Mouse (Mus musculus): ENCODE data around the gene Hnf1a.

Gene Hnf1a

DNA sequence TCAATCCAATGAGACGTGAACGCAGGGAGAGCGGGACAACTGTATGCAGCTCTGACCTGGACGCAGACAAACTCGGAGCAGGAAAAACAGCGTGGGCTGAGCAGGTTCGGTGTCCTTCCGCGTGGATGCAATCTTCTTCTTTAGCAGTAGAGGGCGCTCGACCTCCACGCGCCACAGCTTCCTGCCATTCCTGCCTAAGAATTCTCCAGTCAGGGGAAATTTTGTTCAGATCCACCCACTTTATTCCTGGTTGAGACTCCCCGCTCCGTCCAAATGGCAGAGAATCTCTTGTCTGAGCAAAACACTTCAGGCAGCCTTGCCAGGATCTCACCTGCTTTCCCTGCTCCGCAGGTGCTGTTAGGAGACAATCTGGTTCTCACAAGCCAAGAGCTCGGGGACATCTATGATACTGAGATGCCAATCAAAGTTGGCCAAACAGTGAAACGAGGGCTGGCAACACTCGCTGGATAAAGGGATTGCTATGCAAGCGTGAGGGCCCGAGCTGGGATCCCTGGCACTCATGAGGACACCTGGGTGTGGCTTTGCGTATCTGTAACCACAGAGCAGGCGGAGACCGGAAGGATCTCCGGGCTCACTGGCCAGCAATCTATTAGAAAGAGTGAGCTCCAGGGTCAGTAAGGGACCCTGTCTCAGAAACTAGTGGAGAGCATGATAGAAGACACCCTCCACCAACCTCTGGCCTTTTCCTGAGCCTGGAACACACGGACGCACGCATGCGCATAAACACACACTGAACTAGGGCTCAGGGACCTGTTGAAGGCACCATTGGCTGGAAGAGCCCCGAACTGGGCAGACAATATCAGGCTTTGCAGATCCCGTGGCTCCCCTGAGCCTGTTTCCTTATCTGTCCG lies 8.6 kb upstream of the Hnf1a start:
- in situ Hi-C loops (cut with MboI, MseI), result loop anchor here (5.0 kb wide), 1 partner anchor 98 kb away; no protein-coding TSS in a partner anchor

DNA sequence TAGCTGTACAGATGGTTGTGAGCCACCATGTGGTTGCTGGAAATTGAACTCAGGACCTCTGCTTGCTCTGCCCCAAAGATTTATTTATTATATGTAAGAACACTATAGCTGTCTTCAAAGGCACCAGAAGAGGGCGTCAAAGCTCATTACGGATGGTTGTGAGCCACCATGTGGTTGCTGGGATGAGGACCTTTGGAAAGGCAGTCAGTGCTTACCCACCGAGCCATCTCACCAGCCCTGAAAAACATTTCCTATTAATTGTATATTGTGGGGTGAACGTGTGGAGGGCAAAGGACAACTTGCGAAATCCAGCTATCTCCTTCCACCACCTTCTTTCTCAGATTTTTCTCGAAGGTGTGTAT lies 8.0 kb upstream of the Hnf1a start:
- in situ Hi-C loops (cut with MboI, MseI), result loop anchor here (5.0 kb wide), 1 partner anchor 98 kb away; no protein-coding TSS in a partner anchor

DNA sequence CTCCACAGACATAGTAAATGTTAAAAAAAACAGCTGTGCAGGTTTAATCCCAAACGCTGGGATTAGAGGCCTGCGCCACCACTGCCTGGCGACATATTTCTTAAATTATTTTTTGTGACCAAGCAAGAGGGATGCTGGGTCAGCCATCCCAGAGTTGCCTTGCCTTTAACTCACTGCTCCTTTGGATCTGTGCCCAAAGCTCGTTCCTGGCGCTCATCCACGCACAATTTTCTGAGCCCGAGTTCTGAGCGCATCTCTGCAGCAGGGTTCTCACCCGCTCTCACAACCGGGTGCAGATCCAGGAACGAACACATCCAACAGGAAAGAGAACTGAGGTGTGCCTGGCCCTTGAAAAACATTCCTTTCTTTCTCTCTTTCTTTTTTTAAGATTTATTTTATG lies 7.6 kb upstream of the Hnf1a start:
- in situ Hi-C loops (cut with MboI, MseI), result loop anchor here (5.0 kb wide), 1 partner anchor 99 kb away; no protein-coding TSS in a partner anchor

DNA sequence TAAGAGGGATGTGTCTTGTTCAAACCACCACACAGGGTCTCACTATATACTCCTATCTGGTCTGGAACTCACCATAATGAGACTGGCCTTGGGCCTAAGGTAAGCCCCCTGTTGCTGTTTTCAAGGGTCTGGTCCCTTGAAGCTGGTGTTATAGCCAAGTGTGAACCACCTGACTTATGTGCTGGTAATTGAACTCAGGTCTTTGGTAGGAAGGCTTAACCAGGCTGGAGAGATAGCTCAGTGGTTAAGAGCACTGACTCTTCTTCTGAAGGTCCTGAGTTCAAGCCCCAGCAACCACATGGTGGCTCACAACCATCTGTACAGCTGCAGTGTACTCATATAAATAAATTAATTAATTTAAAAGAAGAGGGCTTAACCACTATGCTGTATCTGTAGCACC lies 6.0 kb upstream of the Hnf1a start:
- in situ Hi-C loops (cut with MboI, MseI), result loop anchor here (5.0 kb wide), 1 partner anchor 100 kb away; no protein-coding TSS in a partner anchor

DNA sequence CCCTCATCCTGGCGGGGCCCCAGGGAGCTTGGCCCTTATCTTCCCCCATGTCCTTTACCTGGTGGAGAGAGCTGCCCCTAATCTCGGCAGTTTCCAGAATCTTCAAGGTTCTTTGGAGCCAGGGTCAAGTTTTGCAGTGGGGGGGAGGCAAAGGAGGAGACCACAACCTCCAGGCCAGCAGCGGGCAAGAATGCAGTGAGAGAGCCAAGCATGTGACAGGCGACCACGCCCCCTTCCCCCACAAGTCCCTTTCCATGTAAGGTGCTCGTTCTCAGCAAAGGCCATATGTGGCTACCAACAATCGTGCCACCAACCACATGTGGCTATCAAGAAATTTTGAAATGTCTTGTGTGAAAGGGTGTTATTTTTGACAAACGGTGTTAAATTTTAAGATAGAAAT lies 2.2 kb upstream of the Hnf1a start:
- in situ Hi-C loops (cut with MboI, MseI), result no loop called here

DNA sequence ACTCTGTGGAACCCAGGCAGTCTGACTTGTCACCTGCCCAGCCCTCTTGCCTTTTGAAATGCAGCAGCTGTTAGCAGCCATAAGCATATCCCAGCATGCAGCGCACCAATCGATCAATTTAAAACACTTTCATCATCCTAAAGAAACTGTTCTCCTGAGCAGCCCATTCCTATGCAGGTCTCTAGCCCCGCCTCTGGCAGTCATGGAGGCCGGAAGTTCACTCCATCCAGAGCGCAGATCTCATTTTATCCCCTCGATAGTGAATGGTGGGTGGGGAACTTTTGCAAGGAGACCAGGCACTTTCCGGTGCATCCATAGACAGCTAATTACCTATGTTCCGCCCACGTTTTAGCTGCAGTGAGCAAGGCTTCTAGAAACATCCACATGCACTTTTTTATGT lies 1.3 kb upstream of the Hnf1a start:
- in situ Hi-C loops (cut with MboI, MseI), result no loop called here

DNA sequence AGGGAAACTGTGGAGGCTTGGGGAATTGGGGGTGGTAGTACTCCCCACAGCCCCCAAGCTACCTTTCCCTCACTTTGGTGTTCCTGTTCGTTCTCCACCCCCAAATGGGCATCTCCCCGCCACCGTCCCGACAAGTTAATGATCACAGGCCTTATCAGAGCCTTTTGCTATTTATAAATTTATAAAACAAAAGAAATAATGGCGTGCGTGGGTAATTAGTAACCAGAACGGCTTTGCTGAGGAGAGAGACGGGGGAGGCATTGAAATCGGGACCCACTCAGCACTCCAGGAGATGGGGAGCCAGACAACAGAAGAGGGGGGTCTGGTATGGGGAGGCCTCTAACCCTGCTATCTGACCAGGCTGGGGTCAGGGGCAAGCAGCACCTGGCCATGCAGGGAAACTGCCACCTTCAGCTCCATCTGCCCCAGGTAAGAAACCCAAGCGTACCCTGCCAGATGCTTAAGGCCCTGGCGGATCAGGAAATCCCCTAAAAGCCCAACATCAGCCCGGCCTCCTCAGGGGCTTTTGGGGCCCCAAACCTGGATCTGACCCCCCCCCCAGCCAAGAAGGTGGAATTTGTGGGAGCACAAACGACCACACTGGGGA lies 1.2 kb downstream of the Hnf1a start:
- in situ Hi-C loops (cut with MboI, MseI), result no loop called here

DNA sequence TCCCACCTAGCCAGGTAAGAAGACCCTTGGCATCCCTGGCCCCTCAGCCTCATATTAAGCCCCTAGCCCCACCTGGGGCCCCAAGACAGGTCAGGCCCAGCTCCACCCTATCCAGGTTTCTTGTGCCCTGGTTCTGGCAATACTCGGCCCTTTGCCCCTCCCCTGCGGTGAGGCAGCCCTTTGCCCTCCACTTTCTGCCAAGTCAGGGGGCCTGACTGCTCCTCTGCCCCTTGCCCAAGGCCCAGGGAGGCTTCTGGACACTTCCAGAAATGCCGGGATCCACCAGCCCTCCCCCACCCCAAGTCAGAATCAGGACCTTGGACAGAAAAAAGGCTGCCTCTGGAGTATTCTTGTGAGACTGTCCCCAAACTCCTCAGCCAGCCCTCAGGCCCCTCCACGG lies 1.8 kb downstream of the Hnf1a start:
- in situ Hi-C loops (cut with MboI, MseI), result no loop called here

DNA sequence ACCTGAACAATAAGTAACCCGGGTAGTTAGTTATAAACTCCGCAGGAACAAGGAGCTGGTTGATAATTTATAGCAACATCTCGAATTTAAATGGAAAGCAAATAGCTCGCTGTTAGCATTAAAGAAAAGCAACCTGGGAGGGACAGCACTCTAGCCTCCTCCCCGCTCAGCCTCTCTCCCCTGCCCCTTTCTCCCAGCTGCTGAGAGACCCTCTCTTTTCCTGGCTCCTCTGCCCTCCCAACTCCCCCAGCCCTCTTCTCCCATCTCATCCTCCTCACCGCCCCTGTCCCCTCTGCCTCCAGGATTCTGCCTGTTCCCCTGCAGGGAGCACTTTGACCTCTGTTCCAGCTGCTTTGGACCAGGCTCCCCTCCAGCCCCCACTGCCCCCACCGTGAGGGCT lies 2.2 kb downstream of the Hnf1a start:
- in situ Hi-C loops (cut with MboI, MseI), result no loop called here

DNA sequence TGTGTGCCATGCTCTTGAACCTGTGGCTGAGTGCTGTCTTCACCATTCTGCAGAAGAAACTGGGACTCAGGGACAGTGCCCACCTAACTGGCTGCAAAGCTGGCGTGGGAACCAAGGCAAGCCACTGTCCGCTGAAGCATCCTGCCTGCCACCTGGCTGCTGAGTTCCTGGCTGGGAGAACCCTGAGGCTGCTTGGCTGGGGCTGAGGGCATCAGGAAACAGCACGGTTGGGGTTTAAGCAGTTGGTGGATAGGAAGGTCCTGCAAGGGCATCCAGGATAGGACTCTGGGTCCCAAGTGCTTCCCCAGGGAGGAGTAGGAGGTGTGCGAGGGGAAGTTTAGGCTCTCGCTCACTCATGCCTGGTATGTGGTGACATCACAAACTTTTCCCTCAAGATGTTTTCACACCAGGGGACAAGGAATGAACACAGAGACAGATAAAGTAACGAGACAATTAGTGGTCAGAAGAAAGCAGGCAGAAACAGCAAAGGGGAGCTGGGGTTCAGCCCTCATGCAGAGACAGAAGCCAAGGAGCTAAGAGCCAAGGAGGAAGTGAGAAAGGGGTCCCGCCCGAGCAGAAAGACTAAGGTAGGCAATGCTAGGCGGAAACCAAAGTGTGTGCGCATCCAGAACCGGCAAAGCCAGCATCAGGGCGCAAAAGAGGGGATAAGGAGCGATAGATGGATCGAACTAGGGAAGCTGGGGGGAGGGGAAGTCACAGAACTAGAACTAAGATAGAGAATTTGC lies 3.2 kb downstream of the Hnf1a start:
- in situ Hi-C loops (cut with MboI, MseI), result no loop called here

DNA sequence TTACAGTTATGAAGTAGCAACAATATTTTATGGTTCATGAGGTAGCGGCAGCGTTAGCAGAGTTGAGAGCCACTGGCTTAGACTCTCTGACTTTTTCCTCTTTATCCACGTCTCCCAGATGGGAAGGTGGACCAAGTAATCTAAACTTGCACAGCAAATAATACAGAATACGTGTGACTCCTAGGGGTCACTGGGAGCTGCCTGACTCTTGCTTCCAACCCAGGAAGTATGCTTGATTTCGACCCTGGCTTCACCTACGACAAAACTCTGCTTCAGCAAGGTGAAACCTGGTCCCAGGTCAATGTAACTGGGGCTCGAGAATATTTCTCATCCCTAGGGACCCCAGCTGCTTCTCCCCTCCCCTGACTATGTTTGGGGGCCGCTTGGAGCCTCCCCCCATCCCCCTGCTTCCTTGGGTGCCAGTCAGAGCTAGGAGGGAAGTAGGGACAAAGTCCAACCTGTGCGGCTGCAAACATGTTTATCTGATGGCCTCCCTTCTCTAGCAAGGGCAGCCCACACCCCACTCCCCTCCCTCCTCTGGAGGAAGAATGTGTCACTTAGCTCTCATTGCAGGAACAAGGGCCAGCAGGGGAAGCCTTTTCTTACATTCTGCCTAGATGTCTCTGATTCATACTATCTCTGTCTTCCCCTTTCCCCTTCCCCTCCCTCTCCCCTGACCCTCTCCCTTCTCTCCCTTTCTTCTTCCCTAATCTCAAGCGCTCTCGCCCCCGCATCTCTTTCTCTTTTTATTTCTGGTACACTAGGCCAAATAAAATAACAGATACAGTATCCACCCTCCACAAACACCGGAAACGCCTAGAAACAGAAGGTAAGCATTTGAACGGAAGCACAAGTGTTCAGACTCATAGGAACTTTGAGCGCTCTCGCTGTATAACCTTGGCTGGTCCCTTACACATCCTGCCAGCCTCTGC lies 5.7 kb downstream of the Hnf1a start:
- in situ Hi-C loops (cut with MboI, MseI), result loop anchor here (5.0 kb wide), 1 partner anchor 93 kb away; no protein-coding TSS in a partner anchor

DNA sequence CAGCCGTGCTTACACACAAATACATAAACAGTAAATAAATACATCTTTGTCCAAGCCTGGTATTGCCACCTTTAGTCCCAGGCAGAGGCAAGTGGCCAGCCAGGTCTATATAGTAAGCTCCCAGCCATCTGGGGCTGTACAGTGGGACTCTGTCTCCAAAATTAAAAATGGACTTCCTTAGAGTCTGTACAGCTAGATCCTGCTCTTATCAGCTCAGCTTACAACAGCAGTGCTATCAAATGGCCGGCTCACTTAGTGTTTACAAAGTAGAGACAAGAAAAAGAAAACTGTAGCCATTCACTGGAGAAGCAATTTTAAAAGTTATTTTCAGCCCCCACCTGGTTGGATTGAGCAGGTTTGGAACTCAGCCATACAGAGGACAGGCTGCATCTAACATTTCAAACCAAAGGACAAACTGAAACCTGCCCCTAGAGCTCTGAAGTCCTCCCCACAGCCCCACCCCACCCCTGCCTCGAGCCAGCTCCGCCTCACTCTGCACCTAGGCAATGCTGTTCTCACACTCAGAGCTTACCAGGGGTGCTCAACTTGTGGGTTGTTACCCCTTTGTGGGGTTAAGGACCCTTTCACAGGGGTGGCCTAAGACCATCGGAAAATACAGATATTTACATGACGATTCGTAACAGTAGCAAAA lies 6.5 kb downstream of the Hnf1a start:
- in situ Hi-C loops (cut with MboI, MseI), result loop anchor here (5.0 kb wide), 1 partner anchor 92 kb away; no protein-coding TSS in a partner anchor

DNA sequence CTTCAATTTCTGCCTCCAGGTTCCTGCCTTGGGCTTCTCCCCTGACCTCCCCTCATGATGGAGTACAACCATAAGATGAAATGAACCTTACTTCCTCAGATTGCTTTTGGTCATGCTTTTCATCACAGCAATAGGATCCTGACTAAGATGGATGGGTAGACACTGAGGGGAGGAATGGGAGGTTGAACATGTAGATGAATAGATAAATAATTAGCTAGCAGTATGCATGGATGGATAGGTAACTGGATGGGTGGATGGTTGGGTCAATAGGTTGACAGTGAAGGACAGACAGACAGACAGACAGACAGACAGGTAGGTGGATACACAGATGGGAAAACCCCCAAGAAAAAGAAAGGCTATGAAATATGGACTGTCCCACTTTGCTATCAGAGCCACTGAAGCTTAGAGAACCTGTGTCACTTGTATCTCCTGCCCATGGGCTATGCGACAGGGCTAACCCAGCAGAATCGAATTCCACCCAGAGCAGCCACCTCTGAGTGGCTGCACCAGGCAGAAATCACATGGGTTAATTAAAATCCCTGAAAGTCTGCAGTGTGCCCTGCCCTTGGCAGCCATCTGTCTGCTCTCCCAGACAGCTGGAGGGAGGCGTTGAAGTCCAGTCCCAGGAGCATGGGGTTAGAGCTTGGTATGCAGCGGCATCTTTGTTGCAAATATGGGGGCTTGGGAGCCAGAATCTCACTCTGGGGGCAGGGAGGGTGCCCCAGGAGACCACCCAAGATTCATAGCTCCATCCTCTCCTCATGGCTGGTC lies 9.1 kb downstream of the Hnf1a start:
- in situ Hi-C loops (cut with MboI, MseI), result loop anchor here (5.0 kb wide), 1 partner anchor 89 kb away; no protein-coding TSS in a partner anchor

DNA sequence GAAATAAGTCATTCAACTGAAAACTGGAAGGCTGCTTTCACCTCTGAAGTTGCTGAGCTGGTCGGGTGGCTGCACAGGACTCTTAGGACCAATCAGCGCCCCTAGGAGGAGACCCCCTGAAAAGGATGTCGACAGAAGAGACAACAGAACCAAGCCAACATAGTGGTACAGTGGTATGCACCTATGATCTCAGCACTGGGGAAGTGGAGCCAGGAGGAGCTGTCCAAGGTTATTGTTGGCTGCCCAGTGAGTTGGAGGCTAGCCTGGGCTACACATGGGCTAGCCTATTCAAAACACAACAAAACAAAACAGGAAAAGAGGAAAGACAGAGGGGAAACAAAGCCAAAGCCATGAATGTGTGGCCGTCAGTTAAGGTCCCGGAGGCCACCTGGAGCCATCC lies 12.8 kb downstream of the Hnf1a start:
- in situ Hi-C loops (cut with MboI, MseI), result no loop called here

DNA sequence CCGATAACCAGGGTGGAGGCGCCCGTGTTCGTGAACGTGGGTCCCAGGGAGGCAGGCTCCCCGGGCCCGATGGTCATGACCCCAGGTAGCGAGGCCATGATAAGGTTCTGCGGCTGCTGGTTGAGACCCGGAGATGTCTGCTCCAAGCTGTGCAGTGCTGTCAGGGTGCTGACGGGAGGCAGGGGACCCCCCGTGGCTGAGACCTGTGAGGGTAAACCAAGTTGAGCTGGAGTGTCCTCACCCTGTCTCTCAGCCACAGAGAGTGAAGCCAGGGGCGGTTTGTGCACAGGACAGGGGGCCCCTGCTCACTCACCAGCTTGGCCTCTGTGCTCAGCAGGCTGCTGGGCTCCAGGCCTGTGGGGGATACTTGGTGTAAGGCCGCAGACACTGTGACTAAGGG lies 17.6 kb downstream of the Hnf1a start:
- in situ Hi-C loops (cut with MboI, MseI), result no loop called here

DNA sequence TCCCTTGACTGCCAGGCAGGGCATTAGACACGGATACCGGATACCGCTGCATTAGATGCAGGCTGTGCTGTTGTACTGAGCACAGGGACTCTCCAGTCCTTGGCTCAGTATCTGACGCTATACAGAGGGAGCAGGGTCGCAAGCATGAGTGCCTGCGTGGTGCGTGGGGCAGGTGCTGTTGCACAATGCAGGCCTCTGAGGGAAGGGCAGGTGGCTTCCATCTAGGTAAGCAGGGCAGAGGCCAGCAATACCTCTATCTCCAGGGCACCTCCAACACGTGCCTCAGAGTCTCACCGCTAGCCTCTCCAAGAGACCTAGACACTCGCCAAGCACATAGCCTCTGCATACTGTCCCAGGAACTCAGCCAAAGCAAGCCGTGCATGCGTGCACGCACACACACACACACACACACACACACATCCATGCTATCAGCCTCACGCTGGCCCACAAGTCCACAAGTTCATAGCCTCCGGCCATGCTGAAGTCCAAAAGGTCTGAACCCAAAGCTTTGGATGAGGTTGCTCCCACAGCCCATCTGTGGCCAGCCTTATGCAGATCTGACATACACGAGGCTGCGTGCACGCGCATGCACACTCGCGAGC lies 19.5 kb downstream of the Hnf1a start:
- in situ Hi-C loops (cut with MboI, MseI), result no loop called here

DNA sequence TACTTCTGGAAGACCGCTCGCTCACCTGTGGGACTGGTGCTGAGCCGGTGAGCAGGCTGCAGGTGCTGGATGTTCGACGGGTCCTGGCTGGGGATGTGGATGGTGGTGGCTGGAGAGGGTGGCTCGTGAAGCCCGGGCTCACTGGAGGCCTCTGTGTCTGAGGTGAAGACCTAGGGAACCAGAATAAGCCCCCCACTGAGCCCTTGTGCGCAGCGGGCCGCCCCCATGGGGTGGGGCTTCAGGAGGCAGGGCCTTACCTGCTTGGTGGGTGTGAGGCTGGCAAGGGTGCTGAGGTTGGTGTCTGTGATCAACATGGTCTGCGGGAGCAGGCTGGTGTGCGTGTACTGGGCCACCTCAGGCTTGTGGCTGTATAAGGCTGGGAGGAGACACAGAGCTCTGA lies 20.2 kb downstream of the Hnf1a start:
- in situ Hi-C loops (cut with MboI, MseI), result no loop called here

DNA sequence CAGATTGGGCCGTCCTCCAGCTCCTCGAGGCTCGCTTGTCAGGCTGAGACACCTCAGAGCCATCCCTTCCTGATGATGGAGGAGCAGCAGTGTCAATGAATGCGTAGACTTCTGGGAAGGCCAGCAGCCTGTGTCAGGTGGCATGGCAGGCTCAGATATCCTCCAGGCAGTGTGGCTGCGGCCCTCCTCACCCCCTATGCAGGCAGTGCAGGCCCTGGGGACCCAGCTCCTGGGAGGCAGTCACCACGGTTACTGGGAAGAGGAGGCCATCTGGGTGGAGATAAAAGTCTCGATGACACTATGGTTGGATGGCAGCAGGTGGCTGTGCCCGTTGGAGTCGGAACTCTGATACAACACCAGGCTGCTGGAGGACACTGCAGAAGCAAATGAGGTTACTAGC lies 21.1 kb downstream of the Hnf1a start:
- in situ Hi-C loops (cut with MboI, MseI), result no loop called here

DNA sequence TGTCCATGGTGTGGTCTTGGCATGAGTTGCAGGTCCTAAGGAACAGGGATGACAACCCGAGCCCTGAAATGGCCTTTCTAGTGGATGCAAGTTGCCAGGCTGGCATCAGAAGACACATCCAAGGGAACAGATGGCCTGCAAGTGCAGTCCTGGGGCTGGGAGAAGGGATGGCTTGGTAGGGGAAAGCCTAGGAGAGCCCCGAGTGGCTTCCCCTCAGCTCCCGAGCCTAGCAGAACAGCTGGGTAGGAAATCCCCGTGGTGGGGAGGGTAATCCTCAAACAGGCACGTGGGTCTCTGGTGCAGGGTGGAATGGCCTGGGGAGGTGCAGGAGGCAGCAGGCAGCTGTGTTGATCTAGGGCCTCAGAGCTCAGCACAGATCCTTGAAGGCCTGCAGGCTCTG lies 21.6 kb downstream of the Hnf1a start:
- in situ Hi-C loops (cut with MboI, MseI), result no loop called here

All from regulatory T cell (primary cell).